Mouse (Mus musculus) kidney, adult 2 months (tissue): ENCODE data around the gene 1520401A03Rik.

Source experiments
- CTCF ChIP-seq: fragments of 200-500 bp; conservative IDR thresholded peaks from 2 replicates; pipeline ENCODE4 v1.5.1; 2011; ENCODE audit warnings: low read depth, mild to moderate bottlenecking, control low read depth, low read length, moderate library complexity, mixed read lengths; ENCODE audit not compliant: insufficient read depth, insufficient read length
- POLR2A ChIP-seq: fragments of 200-500 bp; IDR thresholded peaks from one replicate; pipeline ENCODE4 v1.6.1; 2011; ENCODE audit warnings: low read depth, low read length, control low read depth

- TF ChIP-seq CTCF (no peak), POLR2A (no peak)
These were observed 42.2 kb downstream of the 1520401A03Rik start for GRCm38 (mm10) chr17:23680336-23680735.
